Mouse (Mus musculus) urinary bladder, adult 2 months (tissue): Measurements from ENCODE around the gene Kif18b. TPM values are rescaled to one million over a fixed set of nuclear protein-coding genes. Genes with fewer than 3 reads are reported as not detected.

Source experiments
- DNase-seq: peaks from one replicate; pipeline ENCODE4 v3.0.0; 2022; ENCODE audit warnings: low spot score
- polyA plus RNA-seq: library from polyadenylated mRNA; depleted of rRNA; stranded (reverse); fragments of >200 nt; gene quantifications from 2 replicates; pipeline ENCODE4 v1.2.3, GENCODE M21; 2012

The Kif18b gene
- polyA plus RNA-seq, 1 experiment: 0.56 TPM

GRCm38 (mm10) chr11:102937529-102938182 is 12.7 kb upstream of the Kif18b start:
- no peak for DNase-seq

GRCm38 (mm10) chr11:102936272-102936671 is 11.3 kb upstream of the Kif18b start:
- no peak for DNase-seq

- no peak for DNase-seq
Measured at GRCm38 (mm10) chr11:102930672-102931071, 5.7 kb upstream of the Kif18b start.

GRCm38 (mm10) chr11:102925351-102925717 is 410 bp upstream of the Kif18b start:
- DNase-seq: no peak

GRCm38 (mm10) chr11:102921491-102921890 is 3.4 kb downstream of the Kif18b start:
- no peak for DNase-seq

GRCm38 (mm10) chr11:102918077-102918476 is 6.8 kb downstream of the Kif18b start:
- no peak for DNase-seq

GRCm38 (mm10) chr11:102915380-102915779 is 9.5 kb downstream of the Kif18b start:
- DNase-seq: no peak

GRCm38 (mm10) chr11:102911376-102911775 is 13.5 kb downstream of the Kif18b start:
- DNase-seq: no peak

GRCm38 (mm10) chr11:102903654-102904053 is 21.3 kb downstream of the Kif18b start:
- DNase-seq: no peak

GRCm38 (mm10) chr11:102902107-102902506 is 22.8 kb downstream of the Kif18b start:
- no peak for DNase-seq

GRCm38 (mm10) chr11:102901199-102901598 is 23.7 kb downstream of the Kif18b start:
- DNase-seq: no peak

GRCm38 (mm10) chr11:102900763-102901162 is 24.2 kb downstream of the Kif18b start, which contains the start of gene Gfap:
Gene Gfap (minus strand): TSS chr11:102900912.
- peak; percentile 59 for DNase-seq

GRCm38 (mm10) chr11:102898408-102898807 is 26.5 kb downstream of the Kif18b start:
- DNase-seq: no peak

GRCm38 (mm10) chr11:102896641-102897040 is 28.3 kb downstream of the Kif18b start:
- no peak for DNase-seq

GRCm38 (mm10) chr11:102895779-102896178 is 29.1 kb downstream of the Kif18b start:
- DNase-seq: no peak

GRCm38 (mm10) chr11:102894716-102895115 is 30.2 kb downstream of the Kif18b start:
- DNase-seq: no peak

- DNase-seq: peak; percentile 60
Measured at GRCm38 (mm10) chr11:102893015-102893651, 31.8 kb downstream of the Kif18b start.

- DNase-seq: no peak
Measured at GRCm38 (mm10) chr11:102890096-102890495, 34.8 kb downstream of the Kif18b start.

- DNase-seq: no peak
Measured at GRCm38 (mm10) chr11:102888135-102888534, 36.8 kb downstream of the Kif18b start.

GRCm38 (mm10) chr11:102887433-102887832 is 37.5 kb downstream of the Kif18b start:
- DNase-seq: no peak

- DNase-seq: no peak
Measured at GRCm38 (mm10) chr11:102884616-102885219, 40.2 kb downstream of the Kif18b start, which contains the start of gene Fam187a. Gene Fam187a (plus strand): TSS chr11:102885169.

GRCm38 (mm10) chr11:102881314-102882198 is 43.4 kb downstream of the Kif18b start:
- DNase-seq: no peak
